Mouse (Mus musculus) megakaryocyte progenitor cell, adult 5-6 weeks (primary cell): ENCODE measurements at regions not wholly inside any gene's neighbourhood (a gene's known extent, or its start where the extent isn't known, plus 50 kb on each side); places are given as distances from the start of the nearest gene placed in this dataset.

Experiments
- ATAC-seq: replicated peaks from 2 replicates; pipeline ENCODE4 v1.8.0; 2016; ENCODE audit warnings: mild to moderate bottlenecking, moderate TSS enrichment, inconsistent platforms; ENCODE audit not compliant: poor library complexity

DNA sequence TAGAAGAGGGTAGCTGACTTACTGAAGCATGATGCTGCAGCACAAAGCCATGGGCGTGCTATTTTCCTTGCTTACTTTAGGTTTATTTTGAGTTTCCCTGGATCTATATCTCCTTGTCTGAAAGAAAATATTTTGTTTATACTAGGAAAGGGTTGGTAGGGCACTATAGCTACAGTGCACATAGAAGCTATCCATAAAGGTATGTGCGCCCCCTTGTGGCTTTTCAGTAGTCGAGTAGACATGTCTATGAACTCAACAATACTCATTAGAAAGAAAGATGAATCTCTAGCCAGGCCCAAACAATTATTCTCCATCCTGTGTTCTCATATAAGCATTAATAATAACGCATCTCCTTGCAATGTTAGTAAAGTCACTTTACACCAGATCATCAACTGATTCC lies 114.3 kb downstream of the Rab38 start:
- ATAC-seq, result peak; percentile 96

DNA sequence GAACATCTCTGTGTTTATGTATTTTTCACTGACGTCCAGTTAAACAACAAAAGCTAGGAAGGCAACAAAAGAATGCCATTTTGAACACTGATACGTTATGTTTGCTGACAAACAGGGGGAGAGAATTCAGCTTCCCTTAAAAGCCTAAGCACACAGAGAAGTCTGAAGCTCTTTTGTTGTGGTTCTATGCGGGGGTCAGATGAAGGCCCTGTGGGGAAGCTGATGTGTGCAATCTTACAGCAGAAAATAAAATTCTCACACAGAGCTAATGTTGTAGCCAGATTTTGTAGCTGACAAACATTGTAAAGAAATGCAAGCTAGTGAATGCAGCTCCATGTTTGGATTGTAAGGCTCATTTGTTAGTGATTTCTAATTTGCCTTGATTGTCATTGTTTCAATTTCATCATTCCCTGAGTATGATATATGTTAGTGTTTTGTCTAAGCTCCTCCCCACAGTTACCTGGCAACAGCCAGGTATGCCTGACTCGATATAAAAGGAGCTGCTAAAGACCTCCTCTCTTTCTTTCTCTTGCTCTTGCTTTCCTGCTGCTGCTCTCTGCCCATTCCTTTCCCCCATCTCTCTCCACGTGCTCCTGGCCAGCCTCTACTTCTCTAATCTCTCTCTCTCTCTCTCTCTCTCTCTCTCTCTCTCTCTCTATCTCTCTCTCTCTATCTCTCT lies 115.0 kb downstream of the Rab38 start:
- ATAC-seq, result no peak

DNA sequence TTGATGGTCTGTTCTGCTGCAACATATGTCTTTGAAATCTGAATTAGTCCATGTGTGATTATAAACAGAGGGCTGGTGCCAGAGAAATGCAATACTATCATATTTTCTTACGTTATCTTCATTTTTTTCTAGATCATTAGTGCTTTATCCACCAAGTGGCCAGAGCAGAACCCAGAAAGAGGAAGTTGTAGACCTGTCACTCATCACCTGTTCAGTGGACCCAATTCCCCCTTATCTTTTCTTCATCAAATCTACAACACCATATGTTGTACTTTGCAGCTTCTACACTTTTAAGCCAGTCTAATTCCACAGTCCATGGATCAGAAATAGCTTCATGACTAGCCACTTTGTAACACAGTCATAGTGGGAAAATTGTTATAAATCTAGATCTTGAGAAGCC lies 145.0 kb downstream of the Rab38 start:
- 0 out of 2 replicates have a peak, but pooled peaks have one; percentile 34 for ATAC-seq

GRCm38 (mm10) chr7:88600781-88601180 lies 170.7 kb downstream of the Rab38 start:
- ATAC-seq, result no peak
